Mouse (Mus musculus) C2C12 (cell line): ENCODE measurements around the gene Sohlh2. TPM values are rescaled to one million over a fixed set of nuclear protein-coding genes. Genes with fewer than 3 reads are reported as not detected.

Source experiments
- H3K27me3 ChIP-seq: one replicate; pipeline ENCODE4 v1.6.1; 2011; ENCODE audit not compliant: control insufficient read depth, insufficient read depth, insufficient read length
- H3K36me3 ChIP-seq: one replicate; pipeline ENCODE4 v1.6.1; 2011; ENCODE audit not compliant: control insufficient read depth, insufficient read depth
- H3K4me3 ChIP-seq: one replicate; pipeline ENCODE4 v1.5.1; 2011; ENCODE audit warnings: mild to moderate bottlenecking, control low read depth; ENCODE audit not compliant: poor library complexity, insufficient read depth, severe bottlenecking
- H3K79me2 ChIP-seq: one replicate; pipeline ENCODE4 v1.6.1; 2011; ENCODE audit not compliant: control insufficient read depth, insufficient read depth
- H3K79me3 ChIP-seq: one replicate; pipeline ENCODE4 v1.6.1; 2011; ENCODE audit warnings: low read depth, control low read depth
- H3ac ChIP-seq: one replicate; pipeline ENCODE3; 2011; ENCODE audit warnings: low read depth; ENCODE audit not compliant: control insufficient read depth, insufficient read length
- CEBPB ChIP-seq: IDR thresholded peaks from one replicate; pipeline ENCODE4 v1.6.1; 2011; ENCODE audit warnings: low read depth, mild to moderate bottlenecking, control low read depth, moderate library complexity
- CTCF ChIP-seq: IDR thresholded peaks from one replicate; pipeline ENCODE4 v1.5.1; 2011; ENCODE audit not compliant: control insufficient read depth, insufficient read depth, insufficient read length
- FOSL1 ChIP-seq: IDR thresholded peaks from one replicate; pipeline ENCODE4 v1.8.0; 2011; ENCODE audit warnings: mild to moderate bottlenecking, low read length; ENCODE audit not compliant: poor library complexity, insufficient read depth, severe bottlenecking
- MAX ChIP-seq: IDR thresholded peaks from one replicate; pipeline ENCODE4 v1.6.1; 2011; ENCODE audit warnings: mild to moderate bottlenecking, control low read depth
- MYOD1 ChIP-seq: IDR thresholded peaks from one replicate; pipeline ENCODE4 v1.6.1; 2011; ENCODE audit warnings: low read depth; ENCODE audit not compliant: control insufficient read depth, insufficient read length
- MYOG ChIP-seq: IDR thresholded peaks from one replicate; pipeline ENCODE4 v1.6.1; 2011; ENCODE audit not compliant: control insufficient read depth, insufficient read length; ENCODE audit errors: extremely low read depth
- USF1 ChIP-seq: IDR thresholded peaks from one replicate; pipeline ENCODE4 v1.6.1; 2011; ENCODE audit warnings: low read depth, mild to moderate bottlenecking, control low read depth, moderate library complexity
- microRNA-seq: library from miRNA; unstranded; fragments of <30 nt; microRNA quantifications from one replicate; pipeline ENCODE4, GENCODE M21; 2019; ENCODE audit warnings: borderline microRNAs expressed
- polyA plus RNA-seq: library from polyadenylated mRNA; unstranded; fragments of >200 nt; fragmentation: generic; extraction: Trizol; gene quantifications from one replicate; pipeline ENCODE4 v1.2.1, GENCODE M21; 2012; ENCODE audit warnings: missing spikeins

Gene Sohlh2
- polyA plus RNA-seq, 1 experiment, result 0.02 TPM

GRCm38 (mm10) chr3:55248048-55248447, 66.2 kb downstream of the Sohlh2 start:
- Histone ChIP-seq H3K79me2 (no peaks in the 10 kb centered on the region), H3K36me3 (no peaks in the 10 kb centered on the region), H3K79me3 (no peaks in the 10 kb centered on the region), H3ac (no peak overlapping the region), H3K27me3 (no peaks in the 10 kb centered on the region), H3K4me3 (no peak overlapping the region)
- no peak for TF ChIP-seq MYOG
- TF ChIP-seq FOSL1, result no peak
- TF ChIP-seq USF1, result no peak
- TF ChIP-seq CTCF, result no peak
- TF ChIP-seq MAX, result no peak
- no peak for TF ChIP-seq MYOD1
- TF ChIP-seq CEBPB, result no peak

GRCm38 (mm10) chr3:55248508-55248907, 66.7 kb downstream of the Sohlh2 start:
- no peak overlapping the region for H3K4me3 ChIP-seq
- H3K79me2 ChIP-seq, result no peaks in the 10 kb centered on the region
- no peaks in the 10 kb centered on the region for H3K36me3 ChIP-seq
- no peaks in the 10 kb centered on the region for H3K27me3 ChIP-seq
- TF ChIP-seq FOSL1 (no peak), USF1 (no peak), MYOD1 (no peak), CTCF (no peak), MAX (no peak), CEBPB (no peak), MYOG (no peak)
- H3ac ChIP-seq, result no peak overlapping the region
- H3K79me3 ChIP-seq, result no peaks in the 10 kb centered on the region

- TF ChIP-seq FOSL1 (no peak), USF1 (no peak), CEBPB (no peak), CTCF (no peak), MYOD1 (no peak), MYOG (no peak)
- no peaks in the 10 kb centered on the region for H3K79me3 ChIP-seq
Observed at GRCm38 (mm10) chr3:55250631-55251030, 68.8 kb downstream of the Sohlh2 start.

More at GRCm38 (mm10) chr3:55250631-55251030, 68.8 kb downstream of the Sohlh2 start:
- H3ac ChIP-seq, result no peak overlapping the region
- H3K79me2 ChIP-seq, result no peaks in the 10 kb centered on the region
- H3K36me3 ChIP-seq, result no peaks in the 10 kb centered on the region
- no peak overlapping the region for H3K4me3 ChIP-seq
- no peaks in the 10 kb centered on the region for H3K27me3 ChIP-seq

Small RNAs within 50 kb of the gene (microRNA-seq; reads per million reads assigned to microRNA genes)
- not detected for gene Gm22029

Other genes with a start within 250 kb of the Sohlh2 start
- not detected for gene Ccna1, start 126.5 kb upstream of the Sohlh2 start, polyA plus RNA-seq
- gene Spg20, start 69.9 kb upstream of the Sohlh2 start, polyA plus RNA-seq, result 24.0 TPM
- 0.05 TPM for gene Ccdc169, start 44.7 kb upstream of the Sohlh2 start, polyA plus RNA-seq
- 2.2 TPM for gene Dclk1, start 60.3 kb downstream of the Sohlh2 start, polyA plus RNA-seq